Mouse (Mus musculus) liver, embryonic 14.5 days (tissue): ENCODE data around the gene Zscan2.

Experiments used
- CTCF ChIP-seq: IDR thresholded peaks from 2 replicates; pipeline ENCODE4 v1.5.1; 2016; ENCODE audit warnings: antibody characterized with exemption, low read depth, control low read depth
- EP300 ChIP-seq: IDR thresholded peaks from 2 replicates; pipeline ENCODE4 v1.6.1; 2016; ENCODE audit warnings: antibody characterized with exemption, low read depth

- TF ChIP-seq CTCF = no peak
- no peak for TF ChIP-seq EP300
These were observed 20.5 kb upstream of the Zscan2 start for GRCm38 (mm10) chr7:80840241-80840640.
